Mouse (Mus musculus): Measurements from ENCODE around the gene Ccl6. TPM values are rescaled to one million over a fixed set of nuclear protein-coding genes. Genes with fewer than 3 reads are reported as not detected.
"Not testable (repeated sequence)": the region's sequence is repeated elsewhere in the genome, so short reads cannot be mapped to it uniquely, and the experiment has no call there.

Ccl6 gene
- polyA plus RNA-seq, 1 experiment from 2014 or later: 3.9 TPM

DNA sequence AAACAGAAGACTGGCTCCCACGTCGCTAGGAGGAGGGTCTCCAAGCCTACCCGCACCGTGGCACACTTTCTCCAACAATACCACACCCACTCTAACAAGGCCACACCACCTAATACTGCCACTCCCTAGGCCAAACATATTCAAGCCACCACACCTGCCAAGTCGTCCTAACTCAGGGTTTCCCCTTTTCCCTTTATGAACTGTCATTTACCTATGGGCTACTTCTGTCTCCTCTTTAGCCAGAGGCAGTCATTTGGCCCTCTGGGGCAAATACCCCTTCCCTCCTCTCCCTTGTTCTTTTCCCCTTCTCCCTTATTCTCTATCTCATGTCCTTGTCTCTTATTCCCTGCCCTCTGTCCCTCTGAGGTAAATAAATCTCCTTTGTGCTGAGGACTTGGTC, 41.2 kb downstream of the Ccl6 start:
- Histone ChIP-seq H3K36me3 (no peaks in the 10 kb centered on the region), H3K9ac (no peak overlapping the region), H3K4me2 (no peak overlapping the region), H3K4me3 (replicated peaks) (no peak overlapping the region), H3K4me1 (peaks cover 2% of the 10 kb centered on the region), H3K9me3 (replicated peaks) (no peaks in the 10 kb centered on the region), H3K27me3 (no peaks in the 10 kb centered on the region), H3K27ac (no peak overlapping the region)
- 82% methylated on average over 5 of the region's 5 CpGs for WGBS
- ATAC-seq (replicated peaks; ENCODE audit: low FRiP score): no peak

- H3K9ac ChIP-seq; H3K27me3 ChIP-seq; H3K9me3 ChIP-seq (replicated peaks); H3K4me2 ChIP-seq; H3K27ac ChIP-seq; H3K4me1 ChIP-seq; H3K4me3 ChIP-seq (replicated peaks); ATAC-seq (replicated peaks; ENCODE audit: low FRiP score); H3K36me3 ChIP-seq: not testable (repeated sequence)
- WGBS: 81% methylated on average over 7 of the region's 7 CpGs
Observed at GRCm38 (mm10) chr11:83551037-83551436, 41.9 kb downstream of the Ccl6 start.

GRCm38 (mm10) chr11:83550186-83550632, 42.7 kb downstream of the Ccl6 start:
- 87% methylated on average over 5 of the region's 5 CpGs for WGBS
- no peaks in the 10 kb centered on the region for H3K36me3 ChIP-seq
- H3K9ac ChIP-seq: no peak overlapping the region
- no peak overlapping the region for H3K4me2 ChIP-seq
- no peak for ATAC-seq (replicated peaks; ENCODE audit: low FRiP score)
- H3K9me3 ChIP-seq (replicated peaks): no peaks in the 10 kb centered on the region
- no peak overlapping the region for H3K27ac ChIP-seq
- H3K4me1 ChIP-seq: no peaks in the 10 kb centered on the region
- no peaks in the 10 kb centered on the region for H3K27me3 ChIP-seq
- no peak overlapping the region for H3K4me3 ChIP-seq (replicated peaks)

DNA sequence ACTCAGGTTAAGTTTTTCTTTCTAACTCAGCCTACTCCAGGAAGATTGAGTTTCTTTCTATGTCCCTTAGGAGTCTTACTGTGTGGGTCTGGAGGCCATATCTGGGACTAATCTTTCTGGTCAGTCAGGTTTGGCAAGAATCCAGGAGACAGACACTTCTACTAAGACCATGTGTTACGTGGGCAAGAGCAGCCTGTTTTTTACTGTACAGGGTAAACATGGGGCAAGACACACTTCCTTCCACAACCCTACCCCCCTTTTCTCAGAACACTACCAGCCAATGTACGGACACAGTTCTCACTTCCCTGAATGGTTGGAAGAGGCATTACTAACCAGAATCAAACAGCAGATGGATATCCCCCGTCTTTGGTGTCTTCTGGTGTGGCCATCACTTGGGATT, 48.7 kb downstream of the Ccl6 start:
- Histone ChIP-seq H3K27ac (no peak overlapping the region), H3K27me3 (no peaks in the 10 kb centered on the region), H3K9ac (no peak overlapping the region), H3K4me3 (replicated peaks) (no peak overlapping the region), H3K4me2 (no peak overlapping the region), H3K9me3 (replicated peaks) (no peaks in the 10 kb centered on the region), H3K4me1 (0 out of 2 replicates have a peak, but pooled peaks cover 3% of the 10 kb centered on the region), H3K36me3 (no peaks in the 10 kb centered on the region)
- WGBS: 48% methylated on average over 3 of the region's 3 CpGs
- no peak for ATAC-seq (replicated peaks; ENCODE audit: low FRiP score)

DNA sequence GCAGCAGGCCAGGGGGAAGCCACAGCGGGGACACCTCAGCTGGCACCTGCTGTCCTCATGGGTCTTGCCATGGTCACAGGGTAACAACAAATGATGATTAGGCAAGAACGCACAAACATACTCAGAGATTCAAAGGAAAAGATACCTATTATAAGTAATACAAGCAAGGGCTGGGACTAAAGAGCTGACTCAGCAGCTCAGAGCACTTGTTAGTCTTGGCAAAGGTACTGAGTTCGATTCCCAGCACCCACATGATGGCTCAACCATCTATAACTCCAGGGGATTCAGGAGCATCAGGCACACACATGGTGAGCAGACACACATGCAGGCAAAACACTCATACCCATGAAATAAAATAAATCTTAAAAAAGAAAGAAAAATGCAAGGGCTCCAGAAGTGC, 51.5 kb downstream of the Ccl6 start:
- WGBS: 89% methylated on average over 3 of the region's 3 CpGs
- H3K4me2 ChIP-seq: no peak overlapping the region
- H3K4me3 ChIP-seq (replicated peaks): no peak overlapping the region
- no peak for ATAC-seq (replicated peaks; ENCODE audit: low FRiP score)
- peaks cover 12% of the 10 kb centered on the region; the same call in 1 of the 2 replicates for H3K4me1 ChIP-seq
- no peaks in the 10 kb centered on the region for H3K9me3 ChIP-seq (replicated peaks)
- H3K27ac ChIP-seq: no peak overlapping the region
- H3K36me3 ChIP-seq: no peaks in the 10 kb centered on the region
- H3K27me3 ChIP-seq: no peaks in the 10 kb centered on the region
- H3K9ac ChIP-seq: no peak overlapping the region

DNA sequence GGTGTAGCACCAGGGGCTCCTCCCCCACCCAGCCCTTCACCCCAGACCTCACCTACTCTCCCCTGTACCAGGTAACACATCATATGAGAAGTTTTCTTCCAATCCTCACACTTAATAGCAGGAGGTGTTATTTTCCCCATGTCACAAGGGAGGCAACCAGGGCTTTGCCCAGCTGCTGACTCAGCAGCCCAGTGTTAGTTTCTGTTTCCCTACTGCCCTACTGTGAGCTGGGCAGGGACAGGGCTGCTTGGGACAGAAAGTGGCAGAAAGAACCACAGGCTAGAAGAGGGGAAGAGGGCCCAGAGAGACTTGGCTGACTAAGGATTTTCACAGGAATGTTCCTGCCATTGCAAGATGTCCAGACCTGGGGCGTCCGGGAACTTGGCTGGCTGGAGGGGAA, 52.0 kb downstream of the Ccl6 start:
- Histone ChIP-seq H3K27me3 (no peaks in the 10 kb centered on the region), H3K9me3 (replicated peaks) (no peaks in the 10 kb centered on the region), H3K4me2 (no peak overlapping the region), H3K9ac (no peak overlapping the region), H3K4me1 (peaks cover 12% of the 10 kb centered on the region; the same call in 1 of the 2 replicates), H3K4me3 (replicated peaks) (no peak overlapping the region), H3K27ac (no peak overlapping the region), H3K36me3 (no peaks in the 10 kb centered on the region)
- ATAC-seq (replicated peaks; ENCODE audit: low FRiP score): no peak
- 86% methylated on average over 2 of the region's 2 CpGs for WGBS

- Histone ChIP-seq H3K27me3 (no peaks in the 10 kb centered on the region), H3K9ac (no peak overlapping the region), H3K9me3 (replicated peaks) (no peaks in the 10 kb centered on the region), H3K36me3 (no peaks in the 10 kb centered on the region), H3K4me3 (replicated peaks) (no peak overlapping the region), H3K4me2 (no peak overlapping the region), H3K27ac (peak overlapping the region; percentile 72), H3K4me1 (peaks cover 24% of the 10 kb centered on the region)
- peak; percentile 88 for ATAC-seq (replicated peaks; ENCODE audit: low FRiP score)
- WGBS: 52% methylated on average over 3 of the region's 3 CpGs
Observed at GRCm38 (mm10) chr11:83538705-83539314, 54.1 kb downstream of the Ccl6 start.

Other genes starting within 250 kb of the Ccl6 start
- gene Rasl10b, start 183.9 kb downstream of the Ccl6 start, polyA plus RNA-seq (2015; fragmentation: Nextera tagmentation; extraction: Ambion mirVana): 1.0 and 1.6 TPM in 2 replicates
- not detected in 2 replicates for gene Gas2l2, start 163.6 kb downstream of the Ccl6 start, polyA plus RNA-seq (2015; fragmentation: Nextera tagmentation; extraction: Ambion mirVana)
- 0.35 TPM in 1 of 2 replicates, not detected in the other for gene 1700020L24Rik, start 155.4 kb downstream of the Ccl6 start, polyA plus RNA-seq (2015; fragmentation: Nextera tagmentation; extraction: Ambion mirVana)
- gene Mmp28, start 130.0 kb downstream of the Ccl6 start, polyA plus RNA-seq (2015; fragmentation: Nextera tagmentation; extraction: Ambion mirVana): 1.3 and 1.4 TPM in 2 replicates
- gene Taf15, start 120.0 kb downstream of the Ccl6 start, polyA plus RNA-seq (2015; fragmentation: Nextera tagmentation; extraction: Ambion mirVana): 13.6 and 17.1 TPM in 2 replicates
- gene Heatr9, start 70.9 kb downstream of the Ccl6 start, polyA plus RNA-seq (2015; fragmentation: Nextera tagmentation; extraction: Ambion mirVana): not detected in 2 replicates
- not detected in 2 replicates for gene Ccl5, start 62.6 kb downstream of the Ccl6 start, polyA plus RNA-seq (2015; fragmentation: Nextera tagmentation; extraction: Ambion mirVana)
- gene Ccl9, start 14.5 kb downstream of the Ccl6 start, polyA plus RNA-seq (2015; fragmentation: Nextera tagmentation; extraction: Ambion mirVana): 4.7 and 6.1 TPM in 2 replicates
- gene Rpl9-ps1, start 52.5 kb upstream of the Ccl6 start, polyA plus RNA-seq (2015; fragmentation: Nextera tagmentation; extraction: Ambion mirVana): not detected in 2 replicates
- 0.37 and 0.91 TPM in 2 replicates for gene Ccl3, start 56.3 kb upstream of the Ccl6 start, polyA plus RNA-seq (2015; fragmentation: Nextera tagmentation; extraction: Ambion mirVana)
- gene Ccl4, start 69.5 kb upstream of the Ccl6 start, polyA plus RNA-seq (2015; fragmentation: Nextera tagmentation; extraction: Ambion mirVana): 0.34 and 0.71 TPM in 2 replicates
- 2.2 and 3.3 TPM in 2 replicates for gene Wfdc17, start 110.9 kb upstream of the Ccl6 start, polyA plus RNA-seq (2015; fragmentation: Nextera tagmentation; extraction: Ambion mirVana)
- gene Wfdc18, start 115.9 kb upstream of the Ccl6 start, polyA plus RNA-seq (2015; fragmentation: Nextera tagmentation; extraction: Ambion mirVana): 0.44 and 0.94 TPM in 2 replicates
- 1.0 and 1.4 TPM in 2 replicates for gene Wfdc21, start 153.9 kb upstream of the Ccl6 start, polyA plus RNA-seq (2015; fragmentation: Nextera tagmentation; extraction: Ambion mirVana)
- 22.7 and 25.2 TPM in 2 replicates for gene Heatr6, start 160.6 kb upstream of the Ccl6 start, polyA plus RNA-seq (2015; fragmentation: Nextera tagmentation; extraction: Ambion mirVana)

Measured in kidney, embryonic 15.5 days (tissue).